Mouse (Mus musculus) testis, adult 2 months (tissue): ENCODE data around the gene Myh10.

Source experiments
- CTCF ChIP-seq: fragments of 200-500 bp; IDR thresholded peaks from 2 replicates; pipeline ENCODE4 v1.5.1; 2012; ENCODE audit warnings: low read depth, mild to moderate bottlenecking, inconsistent platforms, low read length, moderate library complexity; ENCODE audit not compliant: control insufficient read depth, insufficient read depth, insufficient replicate concordance
- POLR2A ChIP-seq: fragments of 200-500 bp; IDR thresholded peaks from 2 replicates; pipeline ENCODE4 v1.6.1; 2012; ENCODE audit warnings: low read depth, mild to moderate bottlenecking, inconsistent platforms, low read length, moderate library complexity; ENCODE audit not compliant: control insufficient read depth

DNA sequence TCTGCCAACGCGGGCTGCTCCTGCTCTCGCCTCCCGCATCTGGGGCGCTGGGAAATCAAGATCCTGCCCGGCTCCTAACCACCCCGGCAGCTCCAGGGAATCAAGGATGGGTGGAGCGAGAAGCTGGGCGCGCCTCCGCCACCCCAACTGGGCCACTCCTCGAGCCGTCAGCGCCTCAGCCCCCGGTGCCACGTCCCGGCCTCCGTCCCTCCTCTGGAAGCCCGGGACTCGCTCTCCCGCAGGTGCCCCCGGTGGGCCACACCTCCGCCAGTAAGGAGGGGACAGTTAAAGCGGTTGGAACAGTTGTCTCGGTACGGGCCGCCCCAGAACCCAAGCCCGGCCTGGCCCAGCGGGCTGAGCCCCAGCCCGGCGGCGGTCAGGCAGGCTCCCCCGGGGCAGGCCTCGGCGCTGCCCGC is 161.1 kb downstream of the Myh10 start:
- no peak; the same call in 1 of the 2 replicates for TF ChIP-seq POLR2A
- TF ChIP-seq CTCF: no peak
